Mouse (Mus musculus): Measurements from ENCODE around the gene Gnai3. TPM values are rescaled to one million over a fixed set of nuclear protein-coding genes. Genes with fewer than 3 reads are reported as not detected.

The Gnai3 gene
- polyA plus RNA-seq, 2 experiments = 89.8 to 166 TPM

DNA sequence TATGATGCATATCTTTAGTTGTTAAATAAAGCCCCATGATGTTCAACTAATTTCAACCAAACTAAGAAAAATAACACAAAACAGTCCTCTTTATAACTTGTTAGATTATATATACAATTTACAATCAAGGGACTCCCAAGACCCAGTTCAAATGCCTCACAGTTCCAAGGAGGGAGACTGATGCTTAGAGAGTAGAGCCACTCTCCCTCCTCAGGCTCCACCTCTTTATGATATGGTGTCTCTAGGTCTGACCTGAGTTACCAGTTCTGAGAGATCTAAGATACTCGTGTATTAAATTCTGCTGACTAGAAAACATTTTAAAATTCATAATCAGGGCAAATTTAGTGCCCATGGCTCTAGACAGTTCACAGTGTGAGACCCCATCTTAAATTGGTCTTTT lies 6.8 kb downstream of the Gnai3 start:
- no peaks in the 10 kb centered on the region for H3K4me1 ChIP-seq (ENCODE audit: control insufficient read depth, insufficient read depth, low read length)
- ATAC-seq (ENCODE audit: low FRiP score, low read depth) (no peak), DNase-seq (ENCODE audit: low spot score) (no peak)
- H3K36me3 ChIP-seq (ENCODE audit: control insufficient read depth, insufficient read depth, low read length) = no peaks in the 10 kb centered on the region; the same call in 1 of the 2 replicates
- H3K27me3 ChIP-seq (ENCODE audit: control insufficient read depth, insufficient read depth, low read length) = no peaks in the 10 kb centered on the region
- no peak overlapping the region for H3K9ac ChIP-seq (ENCODE audit: low read depth, low read length, severe bottlenecking)
- 86% methylated on average over 1 of the region's 1 CpGs for WGBS
- H3K4me3 ChIP-seq (replicated peaks; ENCODE audit: low read length) = no peak overlapping the region
- no peaks in the 10 kb centered on the region for H3K9me3 ChIP-seq (ENCODE audit: control insufficient read depth, low read length)
- no peak for TF ChIP-seq POLR2A (IDR thresholded peaks at IDR 0.05; ENCODE audit: borderline replicate concordance, extremely low read depth, insufficient read depth, insufficient read length)
- H3K4me2 ChIP-seq (replicated peaks; ENCODE audit: low read depth, low read length, severe bottlenecking) = no peak overlapping the region
- H3K27ac ChIP-seq (replicated peaks; ENCODE audit: low read depth, low read length) = no peak overlapping the region

DNA sequence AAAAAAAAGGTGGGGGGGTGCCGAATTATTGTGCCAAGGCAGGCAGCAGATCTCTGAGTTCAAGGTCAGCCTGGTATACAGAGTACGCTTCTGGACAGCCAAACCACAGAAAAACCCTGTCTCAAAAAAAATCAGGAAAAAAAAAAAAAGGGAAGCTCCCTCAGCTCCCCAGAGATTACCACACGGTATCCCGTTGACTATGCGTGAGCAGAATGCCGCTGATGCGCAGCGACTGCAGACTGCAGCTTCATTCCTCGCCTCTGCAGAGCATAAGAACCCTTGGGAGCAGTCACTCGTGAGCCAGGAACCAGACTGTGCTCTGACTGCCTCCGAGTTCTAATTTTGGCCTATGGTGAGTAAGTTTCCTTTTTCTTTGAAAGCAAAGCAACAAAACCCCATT lies 11.2 kb downstream of the Gnai3 start:
- no peak overlapping the region for H3K4me2 ChIP-seq (replicated peaks; ENCODE audit: low read depth, low read length, severe bottlenecking)
- no peaks in the 10 kb centered on the region for H3K27me3 ChIP-seq (ENCODE audit: control insufficient read depth, insufficient read depth, low read length)
- no peak overlapping the region for H3K4me3 ChIP-seq (replicated peaks; ENCODE audit: low read length)
- H3K9me3 ChIP-seq (ENCODE audit: control insufficient read depth, low read length) = no peaks in the 10 kb centered on the region
- H3K27ac ChIP-seq (replicated peaks; ENCODE audit: low read depth, low read length) = no peak overlapping the region
- H3K9ac ChIP-seq (ENCODE audit: low read depth, low read length, severe bottlenecking) = no peak overlapping the region
- no peak for TF ChIP-seq POLR2A (IDR thresholded peaks at IDR 0.05; ENCODE audit: borderline replicate concordance, extremely low read depth, insufficient read depth, insufficient read length)
- no peaks in the 10 kb centered on the region for H3K4me1 ChIP-seq (ENCODE audit: control insufficient read depth, insufficient read depth, low read length)
- WGBS = 77% methylated on average over 11 of the region's 11 CpGs
- no peak for ATAC-seq (ENCODE audit: low FRiP score, low read depth)
- H3K36me3 ChIP-seq (ENCODE audit: control insufficient read depth, insufficient read depth, low read length) = no peaks in the 10 kb centered on the region
- DNase-seq (ENCODE audit: low spot score) = no peak

DNA sequence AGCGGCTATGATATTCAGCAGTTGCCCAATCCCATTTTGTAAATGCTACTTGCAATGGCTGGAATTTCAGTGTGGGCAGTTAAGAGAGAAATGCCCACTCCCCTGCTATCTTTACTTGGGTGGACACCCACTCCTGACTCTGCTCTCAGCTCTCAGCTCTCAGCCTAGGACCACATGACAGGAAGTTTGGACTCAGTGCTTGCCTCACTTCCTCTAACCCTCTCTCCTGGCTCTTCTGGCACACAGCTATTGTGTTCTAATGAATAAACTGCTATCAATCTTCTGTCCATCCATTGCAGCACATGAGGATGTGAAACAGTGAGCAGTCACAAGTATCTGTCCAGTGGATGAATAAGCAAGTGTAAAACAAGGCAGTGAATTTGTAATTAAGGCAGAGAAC lies 13.5 kb downstream of the Gnai3 start:
- Histone ChIP-seq H3K4me1 (ENCODE audit: control insufficient read depth, insufficient read depth, low read length) (peaks cover 8% of the 10 kb centered on the region; the same call in 1 of the 2 replicates), H3K4me2 (replicated peaks; ENCODE audit: low read depth, low read length, severe bottlenecking) (no peak overlapping the region), H3K9me3 (ENCODE audit: control insufficient read depth, low read length) (no peaks in the 10 kb centered on the region), H3K4me3 (replicated peaks; ENCODE audit: low read length) (no peak overlapping the region), H3K27me3 (ENCODE audit: control insufficient read depth, insufficient read depth, low read length) (no peaks in the 10 kb centered on the region), H3K27ac (replicated peaks; ENCODE audit: low read depth, low read length) (no peak overlapping the region), H3K36me3 (ENCODE audit: control insufficient read depth, insufficient read depth, low read length) (no peaks in the 10 kb centered on the region), H3K9ac (ENCODE audit: low read depth, low read length, severe bottlenecking) (no peak overlapping the region)
- WGBS = 85% methylated on average over 1 of the region's 1 CpGs
- no peak for TF ChIP-seq POLR2A (IDR thresholded peaks at IDR 0.05; ENCODE audit: borderline replicate concordance, extremely low read depth, insufficient read depth, insufficient read length)
- no peak for ATAC-seq (ENCODE audit: low FRiP score, low read depth)
- DNase-seq (ENCODE audit: low spot score) = no peak

DNA sequence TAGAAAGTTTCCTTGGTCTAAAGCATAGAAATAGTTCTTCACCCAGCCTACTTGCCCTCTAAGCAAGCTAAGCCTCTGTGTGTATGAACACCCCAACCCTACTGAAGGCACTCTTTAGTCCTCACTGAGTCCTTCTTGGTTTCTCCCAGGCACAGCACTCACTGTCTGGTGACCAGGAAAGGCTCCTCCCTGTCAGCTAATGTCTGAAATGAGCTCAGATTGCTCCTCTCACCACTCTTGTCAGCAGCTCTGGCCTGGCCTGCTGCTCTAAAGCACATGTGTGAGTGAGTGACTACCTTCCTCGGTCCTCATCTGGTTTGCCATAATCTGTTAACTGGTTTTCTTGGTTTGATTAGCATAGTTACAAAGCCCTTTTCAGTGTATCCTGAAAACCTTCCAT lies 14.1 kb downstream of the Gnai3 start:
- no peak for DNase-seq (ENCODE audit: low spot score)
- WGBS = 72% methylated on average over 1 of the region's 1 CpGs

DNA sequence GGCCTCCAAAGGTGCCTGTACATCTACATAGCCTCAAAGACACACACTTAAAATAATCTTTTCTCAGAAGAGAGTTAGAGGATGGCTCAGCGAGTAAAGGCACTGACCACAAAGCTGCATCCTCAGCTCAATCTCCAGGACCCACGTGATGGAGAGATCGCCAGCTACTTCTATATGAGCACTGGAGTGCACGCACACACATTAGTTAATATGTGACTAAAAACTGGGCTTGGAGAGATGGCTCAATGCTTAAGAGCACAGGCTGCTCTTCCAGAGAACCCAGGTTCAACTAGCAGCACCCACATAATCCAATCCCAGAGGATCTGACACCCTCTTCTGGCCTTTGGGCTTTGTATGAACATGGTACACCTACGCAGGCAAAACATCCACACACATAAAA lies 14.7 kb downstream of the Gnai3 start:
- Histone ChIP-seq H3K27me3 (ENCODE audit: control insufficient read depth, insufficient read depth, low read length) (no peaks in the 10 kb centered on the region), H3K4me3 (replicated peaks; ENCODE audit: low read length) (no peak overlapping the region), H3K4me1 (ENCODE audit: control insufficient read depth, insufficient read depth, low read length) (peaks cover 8% of the 10 kb centered on the region; the same call in 1 of the 2 replicates), H3K4me2 (replicated peaks; ENCODE audit: low read depth, low read length, severe bottlenecking) (no peak overlapping the region), H3K36me3 (ENCODE audit: control insufficient read depth, insufficient read depth, low read length) (no peaks in the 10 kb centered on the region), H3K27ac (replicated peaks; ENCODE audit: low read depth, low read length) (no peak overlapping the region), H3K9ac (ENCODE audit: low read depth, low read length, severe bottlenecking) (no peak overlapping the region), H3K9me3 (ENCODE audit: control insufficient read depth, low read length) (no peaks in the 10 kb centered on the region)
- WGBS = 96% methylated on average over 5 of the region's 5 CpGs
- DNase-seq (ENCODE audit: low spot score) = no peak
- no peak for TF ChIP-seq POLR2A (IDR thresholded peaks at IDR 0.05; ENCODE audit: borderline replicate concordance, extremely low read depth, insufficient read depth, insufficient read length)
- ATAC-seq (ENCODE audit: low FRiP score, low read depth) = no peak

More for the DNA sequence above, 14.1 kb downstream of the Gnai3 start:
- Histone ChIP-seq H3K9me3 (ENCODE audit: control insufficient read depth, low read length) (no peaks in the 10 kb centered on the region), H3K27me3 (ENCODE audit: control insufficient read depth, insufficient read depth, low read length) (no peaks in the 10 kb centered on the region), H3K4me2 (replicated peaks; ENCODE audit: low read depth, low read length, severe bottlenecking) (no peak overlapping the region), H3K4me1 (ENCODE audit: control insufficient read depth, insufficient read depth, low read length) (peaks cover 8% of the 10 kb centered on the region; the same call in 1 of the 2 replicates), H3K36me3 (ENCODE audit: control insufficient read depth, insufficient read depth, low read length) (no peaks in the 10 kb centered on the region), H3K27ac (replicated peaks; ENCODE audit: low read depth, low read length) (no peak overlapping the region), H3K9ac (ENCODE audit: low read depth, low read length, severe bottlenecking) (no peak overlapping the region), H3K4me3 (replicated peaks; ENCODE audit: low read length) (no peak overlapping the region)
- TF ChIP-seq POLR2A (IDR thresholded peaks at IDR 0.05; ENCODE audit: borderline replicate concordance, extremely low read depth, insufficient read depth, insufficient read length) = no peak
- no peak for ATAC-seq (ENCODE audit: low FRiP score, low read depth)

DNA sequence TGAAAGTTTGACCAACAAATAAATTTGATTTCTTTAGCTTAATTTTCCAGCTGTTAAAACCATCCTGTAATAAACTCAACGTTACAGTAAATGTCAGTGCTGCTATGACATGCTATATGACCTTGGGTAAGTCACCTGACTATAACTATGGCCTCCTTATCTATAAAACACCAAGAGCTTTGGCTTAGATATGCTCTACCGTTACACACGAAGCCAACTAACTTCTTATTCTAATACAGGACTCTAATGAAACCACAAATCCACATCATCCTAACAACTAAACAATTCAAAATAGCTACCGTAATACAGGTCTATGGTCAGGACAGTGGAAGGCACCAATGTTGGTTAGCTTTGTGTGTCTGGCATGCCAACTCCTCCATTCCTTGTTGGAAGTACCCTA lies 16.1 kb downstream of the Gnai3 start:
- H3K4me2 ChIP-seq (replicated peaks; ENCODE audit: low read depth, low read length, severe bottlenecking) = no peak overlapping the region
- TF ChIP-seq POLR2A (IDR thresholded peaks at IDR 0.05; ENCODE audit: borderline replicate concordance, extremely low read depth, insufficient read depth, insufficient read length) = no peak

More for the DNA sequence above, 16.1 kb downstream of the Gnai3 start:
- ATAC-seq (ENCODE audit: low FRiP score, low read depth) (no peak), DNase-seq (ENCODE audit: low spot score) (no peak)
- WGBS = 90% methylated on average over 4 of the region's 4 CpGs
- Histone ChIP-seq H3K4me3 (replicated peaks; ENCODE audit: low read length) (no peak overlapping the region), H3K27ac (replicated peaks; ENCODE audit: low read depth, low read length) (no peak overlapping the region), H3K9ac (ENCODE audit: low read depth, low read length, severe bottlenecking) (no peak overlapping the region), H3K9me3 (ENCODE audit: control insufficient read depth, low read length) (no peaks in the 10 kb centered on the region), H3K27me3 (ENCODE audit: control insufficient read depth, insufficient read depth, low read length) (no peaks in the 10 kb centered on the region), H3K36me3 (ENCODE audit: control insufficient read depth, insufficient read depth, low read length) (no peaks in the 10 kb centered on the region), H3K4me1 (ENCODE audit: control insufficient read depth, insufficient read depth, low read length) (peaks cover 8% of the 10 kb centered on the region; the same call in 1 of the 2 replicates)

Measured in limb, embryonic 14.5 days (tissue).